22 mouse cellular contexts compared by ENCODE assay signal in the genomic region with DNA sequence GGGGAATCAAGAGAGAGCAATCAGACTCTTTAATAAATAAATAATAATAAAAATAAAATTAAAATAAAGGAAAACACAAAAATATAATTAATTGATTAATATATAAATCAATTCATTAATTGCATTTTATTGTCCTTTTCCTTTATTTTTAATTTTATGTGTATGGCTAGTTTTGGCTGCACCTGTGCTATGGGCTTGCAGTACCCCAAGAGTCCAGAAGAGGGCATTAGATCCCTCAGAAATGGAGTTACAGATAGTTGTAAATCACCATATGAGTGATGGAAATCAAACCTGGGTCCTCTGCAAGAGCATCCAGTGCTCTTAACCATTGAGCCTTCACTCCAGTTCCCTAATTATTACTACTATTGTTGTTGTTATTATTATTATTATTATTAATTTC.
DNase-seq lines count a peak whose midpoint lies in the region; ATAC-seq and TF ChIP-seq lines count a peak whose summit lies in the region.
"Had no signal": no experiment of that assay in that cellular context is flagged by ENCODE, and none has a peak within 500 bp of the region (broad histone marks: within the 10 kb centered on the region; RNA-seq: fewer than 3 reads in every experiment).

No protein-coding gene starts in this region.

- no peak for TF ChIP-seq EP300 in heart, adult 2 months (IDR thresholded peaks at IDR 0.05; ENCODE audit: insufficient read depth, low read depth, low read length)
- TF ChIP-seq EP300 in stomach, postnatal 0 days (optimal IDR thresholded peaks at IDR 0.05), result no peak

- peak; percentile 61 for TF ChIP-seq CTCF in heart, adult 2 months (IDR thresholded peaks at IDR 0.05)
- 0 out of 2 replicates have a peak, but pooled peaks have one; percentile 6 for TF ChIP-seq CTCF in liver, adult 2 months (IDR thresholded peaks at IDR 0.05; ENCODE audit: low read depth, low read length)
- TF ChIP-seq CTCF in stomach, postnatal 0 days (IDR thresholded peaks at IDR 0.05; ENCODE audit: low read depth), result peak; percentile 37

- no peaks in the 10 kb centered on the region for H3K79me2 ChIP-seq in heart, adult 2 months (replicated peaks; ENCODE audit: control insufficient read depth, insufficient read depth, low read length)
- H3K79me2 ChIP-seq in liver, adult 2 months (ENCODE audit: control insufficient read depth, insufficient read depth, low read length), result no peaks in the 10 kb centered on the region

- no peaks in the 10 kb centered on the region for H3K27me3 ChIP-seq in heart, adult 2 months (ENCODE audit: control insufficient read depth, insufficient read depth, low read length)
- no peaks in the 10 kb centered on the region for H3K27me3 ChIP-seq in liver, adult 2 months (ENCODE audit: control insufficient read depth, insufficient read depth, low read length)
- H3K27me3 ChIP-seq in stomach, postnatal 0 days (ENCODE audit: control insufficient read depth, insufficient read depth, low read length), result no peaks in the 10 kb centered on the region
- H3K27me3 ChIP-seq: embryonic facial prominence, embryonic 12.5 days; forebrain, embryonic 12.5 days; heart, embryonic 12.5 days; hindbrain, embryonic 13.5 days; limb, embryonic 15.5 days; lung, embryonic 15.5 days had no signal

- no peak for ATAC-seq in stomach, postnatal 0 days (ENCODE audit: low FRiP score, low TSS enrichment)
- ATAC-seq: midbrain, embryonic 16.5 days had no signal

- H3K27ac ChIP-seq in heart, adult 2 months, result no peak overlapping the region
- no peak overlapping the region for H3K27ac ChIP-seq in liver, adult 2 months (replicated peaks; ENCODE audit: insufficient read depth, low read depth, low read length)
- no peak overlapping the region for H3K27ac ChIP-seq in stomach, postnatal 0 days (replicated peaks)
- H3K27ac ChIP-seq: embryonic facial prominence, embryonic 12.5 days; forebrain, embryonic 12.5 days; hindbrain, embryonic 13.5 days; limb, embryonic 15.5 days; lung, embryonic 15.5 days; midbrain, embryonic 10.5 days had no signal

- H3K36me3 ChIP-seq in heart, adult 2 months (ENCODE audit: control insufficient read depth, insufficient read depth, low read length), result no peaks in the 10 kb centered on the region
- H3K36me3 ChIP-seq in liver, adult 2 months (ENCODE audit: control insufficient read depth, insufficient read depth, low read length), result no peaks in the 10 kb centered on the region
- H3K36me3 ChIP-seq in stomach, postnatal 0 days (ENCODE audit: control insufficient read depth, insufficient read depth, low read length), result no peaks in the 10 kb centered on the region
- H3K36me3 ChIP-seq: embryonic facial prominence, embryonic 12.5 days; forebrain, embryonic 12.5 days; heart, embryonic 12.5 days; hindbrain, embryonic 13.5 days; limb, embryonic 15.5 days; lung, embryonic 15.5 days; midbrain, embryonic 10.5 days had no signal

- no peaks in the 10 kb centered on the region for H3K9me3 ChIP-seq in stomach, postnatal 0 days (ENCODE audit: control insufficient read depth, low read length)
- H3K9me3 ChIP-seq: embryonic facial prominence, embryonic 12.5 days; forebrain, embryonic 12.5 days; hindbrain, embryonic 13.5 days; limb, embryonic 15.5 days; lung, embryonic 15.5 days; midbrain, embryonic 10.5 days had no signal

- DNase-seq in heart, adult 2 months, result no peak
- DNase-seq in heart, postnatal 10 days, result no peak
- DNase-seq in liver, adult 2 months (ENCODE audit: extremely low read depth, low read depth, low spot score), result no peak
- no peak for DNase-seq in liver
- DNase-seq in thymus, postnatal 14 days, result peak; percentile 5
- no peak for DNase-seq in thymus, postnatal 4 days
- DNase-seq in stomach, postnatal 0 days (ENCODE audit: low spot score), result no peak
- no peak for DNase-seq in ovary, adult 18-20 months (ENCODE audit: low spot score)
- DNase-seq: adrenal gland, adult 2 months; cerebellum, adult 18-20 months; cerebellum, postnatal 14 days; layer of hippocampus, adult 9-11 months; left cerebral cortex, postnatal 4 days had no signal

- no peak overlapping the region for H3K4me3 ChIP-seq in heart, adult 2 months
- H3K4me3 ChIP-seq in liver, adult 2 months (ENCODE audit: insufficient read depth, low read depth, low read length), result no peak overlapping the region
- H3K4me3 ChIP-seq in stomach, postnatal 0 days (ENCODE audit: low read depth, low read length), result no peak overlapping the region
- H3K4me3 ChIP-seq: embryonic facial prominence, embryonic 12.5 days; forebrain, embryonic 12.5 days; heart, embryonic 12.5 days; hindbrain, embryonic 13.5 days; limb, embryonic 15.5 days; lung, embryonic 15.5 days; midbrain, embryonic 10.5 days; myocyte had no signal

- TF ChIP-seq POLR2A in heart, adult 2 months (IDR thresholded peaks at IDR 0.05; ENCODE audit: insufficient read depth, low read depth, low read length), result no peak
- TF ChIP-seq POLR2A in liver, adult 2 months (IDR thresholded peaks at IDR 0.05; ENCODE audit: extremely low read depth, insufficient read depth, low read length), result no peak

- no peak overlapping the region for H3K4me2 ChIP-seq in stomach, postnatal 0 days (replicated peaks; ENCODE audit: low read depth)
- H3K4me2 ChIP-seq: embryonic facial prominence, embryonic 12.5 days; forebrain, embryonic 12.5 days; heart, embryonic 12.5 days; hindbrain, embryonic 13.5 days; limb, embryonic 15.5 days; lung, embryonic 15.5 days had no signal

- intact Hi-C loops in heart, adult 2 months (cut with DNase I), result no loop called here
- intact Hi-C loops in heart, postnatal 10 days (cut with DNase I), result no loop called here

- no peak overlapping the region for H3K9ac ChIP-seq in heart, adult 2 months (ENCODE audit: low read depth, low read length)
- no peak overlapping the region for H3K9ac ChIP-seq in liver, adult 2 months (ENCODE audit: low read depth, low read length)
- no peak overlapping the region for H3K9ac ChIP-seq in stomach, postnatal 0 days (ENCODE audit: low read length)
- H3K9ac ChIP-seq: embryonic facial prominence, embryonic 12.5 days; forebrain, embryonic 12.5 days; heart, embryonic 12.5 days; hindbrain, embryonic 13.5 days; limb, embryonic 15.5 days; lung, embryonic 15.5 days had no signal

- H3K4me1 ChIP-seq in heart, adult 2 months (ENCODE audit: control insufficient read depth, insufficient read depth, low read length), result peaks cover 9% of the 10 kb centered on the region
- H3K4me1 ChIP-seq in liver, adult 2 months (ENCODE audit: control insufficient read depth, insufficient read depth, low read length), result no peaks in the 10 kb centered on the region
- H3K4me1 ChIP-seq in stomach, postnatal 0 days (replicated peaks; ENCODE audit: control insufficient read depth, insufficient read depth), result no peaks in the 10 kb centered on the region
- H3K4me1 ChIP-seq: embryonic facial prominence, embryonic 12.5 days; forebrain, embryonic 12.5 days; hindbrain, embryonic 13.5 days; limb, embryonic 15.5 days; midbrain, embryonic 10.5 days had no signal

Comparison
In these comparisons a context has a peak if more than half of its experiments do, and no peak if none do; other contexts are left out.
1. CTCF ChIP-seq: peak in every context shown above with its lines; median percentile 61 in heart, adult 2 months; 37 in stomach, postnatal 0 days; 6 in liver, adult 2 months.